Mouse (Mus musculus) induced T-regulatory cell, adult 2 months (primary cell): ENCODE data around the gene Sema3c.

ENCODE experiments used
- DNase-seq: peaks from one replicate; pipeline ENCODE4 v3.0.0-alpha.2; 2012; ENCODE audit warnings: low read depth

The Sema3c gene

DNA sequence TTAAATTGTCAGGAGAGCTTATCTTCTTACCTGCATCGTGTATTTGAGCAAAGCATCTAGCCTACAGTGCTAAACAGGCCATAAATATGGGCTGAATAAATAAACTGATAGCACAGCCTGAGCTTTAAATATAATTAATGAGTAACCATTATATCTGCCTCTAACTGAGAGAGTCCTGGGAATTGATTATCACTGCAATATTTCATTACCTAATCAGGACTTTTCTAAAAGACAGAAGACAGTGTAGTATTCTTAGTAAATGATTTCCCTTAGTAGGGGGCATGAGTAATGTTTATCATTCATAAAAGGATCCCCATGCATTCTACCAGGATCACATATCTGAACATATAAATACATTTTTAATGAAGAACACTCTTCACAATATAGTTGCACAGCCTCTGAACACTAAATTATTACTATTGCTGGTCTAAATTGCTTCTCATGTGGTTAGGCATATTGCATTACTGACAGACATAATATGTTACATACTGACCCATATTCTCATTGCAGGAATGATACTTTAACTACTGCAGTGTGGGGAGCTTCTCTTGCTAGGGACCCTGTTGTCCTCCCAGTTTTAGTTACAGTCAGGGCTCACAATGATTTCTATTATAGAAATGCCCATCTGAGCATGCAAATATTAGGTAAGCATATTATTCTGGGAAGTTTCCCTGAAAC, 74.9 kb downstream of the Sema3c start:
- DNase-seq, result no peak

DNA sequence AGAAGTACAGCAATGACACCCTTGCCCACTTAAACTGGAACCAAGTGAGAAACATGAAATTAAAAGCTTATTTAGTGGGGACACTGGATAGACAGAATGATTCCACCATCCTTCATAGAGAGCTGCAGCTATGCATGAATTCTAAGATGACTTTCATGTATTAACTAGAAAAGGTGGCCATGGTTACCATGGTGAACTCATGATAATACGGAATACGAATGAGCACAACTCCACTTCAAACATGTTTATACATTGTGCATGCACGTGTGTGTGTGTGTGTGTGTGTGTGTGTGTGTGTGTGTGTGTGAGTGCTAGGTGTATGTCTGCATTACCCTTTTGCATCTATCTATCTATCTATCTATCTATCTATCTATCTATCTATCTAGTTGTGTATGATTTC, 87.1 kb downstream of the Sema3c start:
- DNase-seq, result no peak

- no peak for DNase-seq
Measured at GRCm38 (mm10) chr5:17671356-17671755, 97.3 kb downstream of the Sema3c start.

- DNase-seq, result no peak
Measured at GRCm38 (mm10) chr5:17680862-17681261, 106.8 kb downstream of the Sema3c start.

DNA sequence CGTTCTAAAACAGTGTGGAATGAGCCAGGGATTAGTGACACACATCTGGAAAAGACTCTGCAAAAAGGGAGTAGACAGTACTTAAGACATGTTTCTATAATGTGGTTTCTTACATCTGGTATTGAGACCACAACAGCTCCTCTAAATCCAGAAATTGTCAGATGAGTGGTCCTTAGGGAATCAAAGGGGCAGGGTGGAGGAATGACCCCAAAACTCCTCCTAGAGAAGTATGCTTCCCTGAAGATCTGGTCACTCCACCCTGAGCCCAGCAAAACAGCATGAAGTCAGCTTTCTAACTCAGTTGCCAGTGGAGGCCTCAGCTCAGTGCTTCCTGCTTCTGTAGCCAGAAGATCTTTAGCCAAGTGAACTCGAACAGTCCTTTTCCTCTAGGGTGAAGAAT, 115.0 kb downstream of the Sema3c start:
- no peak for DNase-seq

GRCm38 (mm10) chr5:17689604-17690003, 115.5 kb downstream of the Sema3c start:
- no peak for DNase-seq

- no peak for DNase-seq
Measured at GRCm38 (mm10) chr5:17695366-17695765, 121.3 kb downstream of the Sema3c start.

DNA sequence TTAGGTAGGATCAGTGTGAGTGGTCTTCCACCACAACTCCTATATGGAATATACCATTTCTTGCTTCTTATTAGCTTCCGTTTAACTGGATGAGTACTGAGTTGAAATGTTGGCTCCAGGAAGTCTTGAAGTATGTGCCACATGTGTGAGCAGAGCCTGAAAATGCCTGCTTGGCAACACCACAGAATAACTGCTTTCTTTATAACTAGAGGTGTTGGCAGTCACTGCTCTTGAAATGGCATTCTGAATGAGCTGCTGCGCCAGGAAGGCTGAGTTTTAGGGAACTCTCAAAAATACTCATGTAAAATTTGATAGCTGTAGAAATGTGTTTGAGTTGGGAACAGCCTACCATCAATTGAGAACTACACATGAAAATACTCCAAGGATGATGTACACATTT, 124.8 kb downstream of the Sema3c start:
- DNase-seq, result no peak

- DNase-seq, result no peak
Measured at GRCm38 (mm10) chr5:17704160-17704559, 130.1 kb downstream of the Sema3c start.

- DNase-seq, result no peak
Measured at GRCm38 (mm10) chr5:17707086-17707485, 133.0 kb downstream of the Sema3c start.

DNA sequence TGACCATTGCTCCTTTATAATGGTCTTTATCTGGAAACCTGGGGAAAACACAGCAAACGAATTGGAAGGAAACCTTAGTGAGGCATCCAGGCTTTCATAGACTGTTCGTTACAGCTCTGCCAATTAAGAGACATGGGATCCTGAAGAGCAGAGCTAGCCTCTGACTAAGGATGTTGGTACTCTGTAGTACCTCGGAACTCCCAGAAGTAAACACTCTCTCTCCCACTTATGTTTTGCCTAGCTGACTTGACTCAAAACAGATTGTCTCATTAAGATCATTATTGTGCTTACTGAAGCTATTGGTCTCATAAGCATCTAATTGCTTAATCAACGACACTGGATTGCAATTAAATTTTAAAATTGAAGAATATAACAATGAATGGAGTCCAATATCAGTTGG, 138.3 kb downstream of the Sema3c start:
- DNase-seq, result no peak

GRCm38 (mm10) chr5:17715206-17715605, 141.1 kb downstream of the Sema3c start:
- no peak for DNase-seq

DNA sequence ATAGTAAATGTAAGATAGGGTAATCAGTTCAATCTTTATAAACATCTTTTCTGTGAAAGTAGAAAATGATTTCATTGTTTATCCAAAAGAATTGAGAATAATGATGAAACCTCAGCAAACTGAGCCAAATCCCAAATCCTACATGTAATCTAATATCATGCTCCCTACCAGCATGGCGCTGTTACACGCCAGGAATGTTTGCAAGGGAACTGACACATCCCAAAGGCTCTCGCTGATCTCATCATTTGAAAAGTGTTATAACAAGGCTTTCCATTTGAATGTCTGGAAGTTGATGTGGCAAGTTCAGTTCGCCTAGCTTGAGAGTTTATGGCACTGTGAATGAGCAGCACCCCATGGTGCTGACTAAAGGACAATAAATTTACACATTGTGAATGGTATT, 145.9 kb downstream of the Sema3c start:
- DNase-seq, result no peak

GRCm38 (mm10) chr5:17724031-17724430, 149.9 kb downstream of the Sema3c start:
- no peak for DNase-seq

- DNase-seq, result no peak
Measured at GRCm38 (mm10) chr5:17728047-17728446, 154.0 kb downstream of the Sema3c start.

DNA sequence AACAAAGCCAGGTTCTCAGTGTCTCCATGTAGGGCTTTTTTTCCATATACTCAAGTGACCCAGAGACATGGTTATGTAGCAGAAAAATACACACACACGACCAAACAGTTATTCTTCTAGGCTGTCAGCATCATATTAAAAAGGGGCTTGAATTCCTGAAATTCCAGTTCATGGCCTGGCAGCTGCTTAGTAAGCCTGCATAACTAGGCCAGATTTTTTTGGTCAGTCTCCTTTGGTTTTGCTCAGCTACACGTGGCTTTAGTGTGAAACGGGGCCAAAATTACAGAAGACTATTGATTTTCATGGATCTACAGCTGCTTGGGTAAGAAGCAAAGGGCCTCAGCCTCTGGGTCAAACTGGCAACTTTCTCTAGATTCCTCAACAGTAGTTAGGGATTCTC, 165.7 kb downstream of the Sema3c start:
- no peak for DNase-seq

DNA sequence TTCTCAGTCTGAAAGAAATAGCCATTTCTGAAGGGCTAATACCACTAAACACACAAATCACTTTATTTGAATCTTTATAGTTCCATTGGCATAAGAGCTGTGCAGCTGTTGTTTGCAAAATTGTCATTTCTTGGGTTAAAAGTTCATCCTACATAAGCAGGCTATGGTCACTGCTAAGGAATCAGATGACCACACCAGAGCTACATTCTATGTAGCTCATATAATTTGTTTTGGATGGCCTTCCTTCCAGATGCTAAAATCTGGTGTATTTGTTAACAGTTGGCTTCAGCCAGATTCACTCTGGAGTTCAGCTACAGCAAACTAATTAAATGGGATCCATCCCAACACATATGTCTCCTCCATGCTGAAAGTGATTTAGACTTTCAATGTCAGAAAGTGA, 172.4 kb downstream of the Sema3c start:
- DNase-seq, result no peak

DNA sequence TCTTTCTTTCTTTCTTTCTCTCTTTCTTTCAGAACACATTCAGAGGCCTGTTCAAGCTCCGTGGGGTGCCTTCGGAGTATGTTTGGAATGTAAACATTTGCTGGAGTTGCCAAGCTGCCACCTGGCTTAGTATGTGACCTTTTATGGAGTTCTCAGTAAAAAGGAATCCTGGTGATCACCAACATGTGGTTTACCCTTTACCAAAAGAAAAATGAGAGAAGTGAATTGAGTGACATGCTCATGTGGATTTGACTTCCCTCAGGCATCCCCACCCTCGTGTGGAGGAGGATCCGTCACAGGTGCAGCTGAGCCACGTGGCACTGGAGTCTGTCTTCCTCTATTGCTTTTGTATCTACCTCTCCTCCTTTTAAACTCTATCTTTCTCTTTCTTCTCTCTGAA, 173.1 kb downstream of the Sema3c start:
- no peak for DNase-seq

DNA sequence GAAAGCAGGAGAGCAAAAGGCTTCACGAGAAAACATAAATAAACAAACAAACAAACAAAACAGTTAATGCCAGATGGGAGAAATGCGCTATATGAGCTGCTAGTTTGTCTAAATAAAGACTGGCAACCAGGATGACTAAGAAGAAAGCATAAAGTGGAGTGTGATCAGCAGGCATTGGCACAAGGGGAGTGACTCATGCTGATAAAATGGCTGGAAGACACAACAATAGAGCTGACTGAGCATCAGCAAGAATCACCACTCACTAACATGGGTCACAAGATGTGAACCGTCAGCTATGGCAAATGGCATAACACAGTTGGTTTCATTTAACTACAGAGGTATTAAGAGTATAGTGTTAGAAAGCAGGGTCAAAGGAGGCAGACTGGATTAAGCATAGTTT, 174.2 kb downstream of the Sema3c start:
- DNase-seq, result no peak

- DNase-seq, result no peak
Measured at GRCm38 (mm10) chr5:17753471-17754005, 179.5 kb downstream of the Sema3c start.

DNA sequence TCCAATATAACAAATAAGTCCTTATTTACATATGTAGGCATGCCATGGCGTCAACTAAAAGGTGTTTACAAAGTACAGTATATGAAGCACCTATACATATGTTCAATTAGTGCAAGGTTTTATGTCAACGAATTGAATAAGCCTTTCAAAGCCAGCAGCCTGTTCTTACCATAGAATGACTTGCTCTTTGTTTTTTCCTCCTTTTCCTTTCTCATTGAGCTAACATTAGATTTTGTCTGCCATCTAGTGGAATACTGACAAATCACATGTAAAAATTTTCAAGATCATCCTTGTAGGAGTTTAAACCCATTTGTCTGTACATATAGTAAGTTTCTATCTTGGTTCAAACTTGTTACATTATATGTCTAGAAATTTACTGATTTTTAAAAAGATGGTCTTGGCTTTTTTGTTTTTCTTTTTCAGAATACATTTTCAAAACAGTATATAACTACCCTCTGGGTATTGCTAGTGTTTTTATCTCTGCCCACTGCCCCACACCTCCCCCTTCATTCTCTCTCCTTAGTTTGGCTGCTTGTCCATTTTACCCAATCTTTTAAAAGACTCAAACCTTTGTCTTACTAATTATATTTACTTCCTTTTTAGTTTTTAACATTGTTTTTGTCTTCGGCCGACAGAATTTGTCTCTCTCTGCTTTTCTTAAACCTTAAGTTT, 192.1 kb downstream of the Sema3c start:
- DNase-seq, result peak; percentile 7

- no peak for DNase-seq
Measured at GRCm38 (mm10) chr5:17770328-17770727, 196.2 kb downstream of the Sema3c start.

- peak; percentile 89 for DNase-seq
Measured at GRCm38 (mm10) chr5:17776571-17776970, 202.5 kb downstream of the Sema3c start.
